Mouse (Mus musculus): Measurements from ENCODE around the gene BC061237. TPM values are rescaled to one million over a fixed set of nuclear protein-coding genes. Genes with fewer than 3 reads are reported as not detected.
"Not testable (repeated sequence)": the region's sequence is repeated elsewhere in the genome, so short reads cannot be mapped to it uniquely, and the experiment has no call there.

The BC061237 gene
- not detected in 2 replicates for polyA plus RNA-seq (2012; rRNA removed)

DNA sequence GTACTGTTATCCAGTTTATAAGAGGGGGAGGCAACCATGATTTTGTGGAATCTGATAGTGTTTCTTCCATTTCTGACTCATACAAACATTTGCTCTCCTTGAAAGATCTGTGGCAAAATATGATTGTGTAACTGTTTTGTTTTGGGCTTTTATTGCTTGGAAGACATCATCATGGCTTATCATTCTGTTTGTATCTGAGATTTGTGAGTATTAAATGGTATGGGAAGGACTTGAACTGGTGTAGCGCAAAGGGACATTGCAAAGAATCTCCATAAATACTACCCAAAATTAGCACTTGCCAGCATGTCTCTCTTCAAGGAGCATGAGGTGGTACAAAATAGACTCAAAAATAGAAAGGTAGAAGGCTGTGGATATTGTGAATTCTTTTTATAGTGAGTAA is at the start of gene BC061237:
Gene BC061237, plus strand, starts transcription at position 301 of the 400 bp plus-strand sequence.
- not testable (repeated sequence) for DNase-seq (ENCODE audit: low read depth)

GRCm38 (mm10) chr14:44517976-44518375 is 25.7 kb downstream of the BC061237 start, which contains the start of gene Gm17093:
Gene Gm17093 (plus strand): TSS chr14:44518276.
- DNase-seq (ENCODE audit: low read depth): not testable (repeated sequence)

- not testable (repeated sequence) for DNase-seq (ENCODE audit: low read depth)
Measured at GRCm38 (mm10) chr14:44547961-44548360, 55.7 kb downstream of the BC061237 start.

Other genes starting within 250 kb of the BC061237 start
- gene Gm8220, start 206.9 kb upstream of the BC061237 start, polyA plus RNA-seq (2012; rRNA removed): not detected in 2 replicates
- not detected in 2 replicates for gene Gm5930, start 153.9 kb upstream of the BC061237 start, polyA plus RNA-seq (2012; rRNA removed)
- gene Gm8229, start 127.1 kb upstream of the BC061237 start, polyA plus RNA-seq (2012; rRNA removed): 0.05 TPM in 1 of 2 replicates, not detected in the other
- not detected in 2 replicates for gene Gm3371, start 81.8 kb upstream of the BC061237 start, polyA plus RNA-seq (2012; rRNA removed)
- gene Gm8232, start 58.8 kb upstream of the BC061237 start, polyA plus RNA-seq (2012; rRNA removed): not detected in 2 replicates
- not detected in 2 replicates for gene Gm17093, start 25.8 kb downstream of the BC061237 start, polyA plus RNA-seq (2012; rRNA removed)
- gene Gm8247, start 90.7 kb downstream of the BC061237 start, polyA plus RNA-seq (2012; rRNA removed): not detected in 2 replicates
- not detected in 2 replicates for gene Gm5624, start 135.5 kb downstream of the BC061237 start, polyA plus RNA-seq (2012; rRNA removed)
- gene Gm8257, start 214.0 kb downstream of the BC061237 start, polyA plus RNA-seq (2012; rRNA removed): not detected in 2 replicates